11 mouse cellular contexts compared by ENCODE assay signal in the genomic region with DNA sequence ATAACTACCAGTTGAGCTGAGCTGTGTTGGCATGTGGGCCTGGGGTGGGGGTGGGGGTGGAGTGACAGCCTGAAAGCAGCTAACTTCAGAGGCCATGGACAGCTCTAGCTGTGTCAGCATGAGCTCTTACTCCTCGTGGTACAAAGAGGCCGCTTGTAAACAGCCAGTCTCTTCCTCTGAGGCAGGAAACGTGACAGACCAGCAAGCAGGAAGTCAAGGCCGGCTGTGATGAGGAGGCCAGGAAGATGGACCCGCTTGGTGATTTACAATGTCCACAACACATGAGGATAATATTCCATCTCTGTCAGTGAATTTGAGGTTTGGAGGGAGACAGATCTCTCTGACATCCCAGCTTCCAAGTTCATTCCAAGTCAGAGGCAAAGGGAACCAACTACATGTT.
DNase-seq lines count a peak whose midpoint lies in the region; ATAC-seq and TF ChIP-seq lines count a peak whose summit lies in the region.
"Had no signal": no experiment of that assay in that cellular context is flagged by ENCODE, and none has a peak within 500 bp of the region (broad histone marks: within the 10 kb centered on the region; RNA-seq: fewer than 3 reads in every experiment).

No protein-coding gene starts in this region.

- peak overlapping the region; percentile 48; the same call in 1 of the 2 replicates for H3K27ac ChIP-seq in liver, postnatal 0 days (ENCODE audit: low read depth)
- H3K27ac ChIP-seq in liver, embryonic 11.5 days (ENCODE audit: low read depth, low read length): no peak overlapping the region; the same call in 1 of the 2 replicates
- peak overlapping the region; percentile 71; the same call in 1 of the 2 replicates for H3K27ac ChIP-seq in kidney, postnatal 0 days
- H3K27ac ChIP-seq: forebrain, embryonic 13.5 days; hindbrain, embryonic 15.5 days had no signal

- WGBS in liver, postnatal 0 days (ENCODE audit: insufficient replicate concordance): 34% methylated on average over 5 of the region's 5 CpGs
- 49% methylated on average over 5 of the region's 5 CpGs for WGBS in liver, embryonic 11.5 days
- WGBS in kidney, postnatal 0 days: 38% methylated on average over 5 of the region's 5 CpGs

- no peak for TF ChIP-seq EP300 in liver, postnatal 0 days (IDR thresholded peaks at IDR 0.05; ENCODE audit: low read depth)

- no peak overlapping the region for H3K9ac ChIP-seq in liver, postnatal 0 days (replicated peaks)
- no peak overlapping the region for H3K9ac ChIP-seq in liver, embryonic 11.5 days (ENCODE audit: low read depth, low read length)
- H3K9ac ChIP-seq in kidney, postnatal 0 days (ENCODE audit: low read depth, low read length): no peak overlapping the region
- H3K9ac ChIP-seq: forebrain, embryonic 13.5 days; hindbrain, embryonic 15.5 days had no signal

- H3K9me3 ChIP-seq in liver, postnatal 0 days (ENCODE audit: low read length): no peaks in the 10 kb centered on the region
- no peaks in the 10 kb centered on the region for H3K9me3 ChIP-seq in liver, embryonic 11.5 days (ENCODE audit: control insufficient read depth, low read length)
- H3K9me3 ChIP-seq in kidney, postnatal 0 days (replicated peaks; ENCODE audit: low read length): no peaks in the 10 kb centered on the region
- H3K9me3 ChIP-seq: forebrain, embryonic 13.5 days; hindbrain, embryonic 15.5 days had no signal

- peaks cover 12% of the 10 kb centered on the region for H3K4me1 ChIP-seq in liver, postnatal 0 days (ENCODE audit: insufficient read depth)
- peaks cover 12% of the 10 kb centered on the region for H3K4me1 ChIP-seq in liver, embryonic 11.5 days (replicated peaks; ENCODE audit: control insufficient read depth, insufficient read depth, low read length)
- H3K4me1 ChIP-seq in kidney, postnatal 0 days (replicated peaks; ENCODE audit: insufficient read depth, low read length): no peaks in the 10 kb centered on the region; the same call in 1 of the 2 replicates
- H3K4me1 ChIP-seq: hindbrain, embryonic 15.5 days had no signal

- peak; percentile 21 for DNase-seq in cerebellum, adult 9-10 months
- DNase-seq in cerebellum, postnatal 14 days: no peak
- no peak for DNase-seq in liver, postnatal 0 days
- DNase-seq in liver, embryonic 11.5 days (ENCODE audit: low spot score): no peak
- DNase-seq in kidney, postnatal 0 days (ENCODE audit: low spot score): peak; percentile 56
- DNase-seq in thymus, postnatal 10 days (ENCODE audit: low spot score in 2 of 2): peak; percentile 20 to 32
- no peak for DNase-seq in layer of hippocampus, adult 9-11 months
- DNase-seq in embryo, embryonic 9.5 days (ENCODE audit: extremely low spot score): no peak

- H3K4me2 ChIP-seq in liver, postnatal 0 days (ENCODE audit: low read depth, low read length): no peak overlapping the region
- no peak overlapping the region for H3K4me2 ChIP-seq in liver, embryonic 11.5 days
- no peak overlapping the region for H3K4me2 ChIP-seq in kidney, postnatal 0 days (ENCODE audit: low read length)
- H3K4me2 ChIP-seq: forebrain, embryonic 13.5 days; hindbrain, embryonic 15.5 days had no signal

- H3K27me3 ChIP-seq in liver, postnatal 0 days (ENCODE audit: insufficient read depth, low read length): no peaks in the 10 kb centered on the region
- no peaks in the 10 kb centered on the region for H3K27me3 ChIP-seq in liver, embryonic 11.5 days (replicated peaks; ENCODE audit: control insufficient read depth, insufficient read depth, low read length)
- H3K27me3 ChIP-seq in kidney, postnatal 0 days (ENCODE audit: insufficient read depth, low read length): no peaks in the 10 kb centered on the region
- H3K27me3 ChIP-seq: CH12.LX; forebrain, embryonic 13.5 days; hindbrain, embryonic 15.5 days had no signal

- no peak for TF ChIP-seq CTCF in liver, postnatal 0 days (IDR thresholded peaks at IDR 0.05; ENCODE audit: low read depth)
- no peak for TF ChIP-seq CTCF in kidney, postnatal 0 days (IDR thresholded peaks at IDR 0.05; ENCODE audit: low read depth)

- no peak for ATAC-seq in liver, postnatal 0 days
- ATAC-seq in liver, embryonic 11.5 days (replicated peaks; ENCODE audit: low FRiP score): no peak
- no peak for ATAC-seq in kidney, postnatal 0 days (replicated peaks; ENCODE audit: low FRiP score, low read depth)
- ATAC-seq: forebrain, embryonic 13.5 days had no signal

- no peaks in the 10 kb centered on the region for H3K36me3 ChIP-seq in liver, postnatal 0 days (replicated peaks; ENCODE audit: insufficient read depth, low read length)
- H3K36me3 ChIP-seq in liver, embryonic 11.5 days (ENCODE audit: control insufficient read depth, insufficient read depth, low read length): no peaks in the 10 kb centered on the region
- H3K36me3 ChIP-seq in kidney, postnatal 0 days (ENCODE audit: insufficient read depth, low read length): 0 out of 2 replicates have a peak, but pooled peaks cover 7% of the 10 kb centered on the region

- no peak overlapping the region for H3K4me3 ChIP-seq in liver, postnatal 0 days (ENCODE audit: low read depth, low read length)
- H3K4me3 ChIP-seq in liver, embryonic 11.5 days (ENCODE audit: low read depth, low read length): no peak overlapping the region
- no peak overlapping the region for H3K4me3 ChIP-seq in kidney, postnatal 0 days (replicated peaks; ENCODE audit: low read depth, low read length)
- H3K4me3 ChIP-seq: forebrain, embryonic 13.5 days; hindbrain, embryonic 15.5 days had no signal

Comparison
In these comparisons a context has a peak if more than half of its experiments do, and no peak if none do; other contexts are left out.
1. DNase-seq: peak in cerebellum, adult 9-10 months (single experiment), kidney, postnatal 0 days (single experiment) and thymus, postnatal 10 days (2 of 2); none in cerebellum, postnatal 14 days (0 of 2), liver, postnatal 0 days (single experiment), liver, embryonic 11.5 days (single experiment), layer of hippocampus, adult 9-11 months (single experiment) and embryo, embryonic 9.5 days (single experiment).